8 mouse cellular contexts compared by ENCODE assay signal in genomic region chr8:4252116-4252760, GRCm38 (mm10). TPM values are rescaled to one million over a fixed set of nuclear protein-coding genes. Genes with fewer than 3 reads are reported as not detected.
DNase-seq lines count a peak whose midpoint lies in the region; ATAC-seq and TF ChIP-seq lines count a peak whose summit lies in the region.

No protein-coding gene starts in this region.

- peaks cover 39% of the 10 kb centered on the region for H3K36me3 ChIP-seq in kidney, embryonic 14.5 days (ENCODE audit: control insufficient read depth, insufficient read depth, low read length)
- H3K36me3 ChIP-seq in hindbrain, embryonic 15.5 days, result peaks cover 28% of the 10 kb centered on the region
- peaks cover 34% of the 10 kb centered on the region for H3K36me3 ChIP-seq in midbrain, postnatal 0 days (ENCODE audit: insufficient read depth, low read length)

- H3K27ac ChIP-seq in kidney, embryonic 14.5 days (ENCODE audit: low read depth, low read length), result no peak overlapping the region
- peak overlapping the region; percentile 18 for H3K27ac ChIP-seq in bone marrow macrophage, adult 2 months (ENCODE audit: insufficient read depth, low read depth, low read length)
- peak overlapping the region; percentile 92 for H3K27ac ChIP-seq in hindbrain, embryonic 15.5 days (replicated peaks)
- H3K27ac ChIP-seq in midbrain, postnatal 0 days (ENCODE audit: low read depth, low read length), result peak overlapping the region; percentile 87

- TF ChIP-seq CTCF in bone marrow macrophage, adult 2 months (IDR thresholded peaks at IDR 0.05; ENCODE audit: low read depth, low read length), result no peak
- no peak for TF ChIP-seq CTCF in midbrain, postnatal 0 days (IDR thresholded peaks at IDR 0.05)

- WGBS in kidney, embryonic 14.5 days, result 49% methylated on average over 8 of the region's 8 CpGs
- WGBS in hindbrain, embryonic 15.5 days, result 49% methylated on average over 8 of the region's 8 CpGs
- 43% methylated on average over 8 of the region's 8 CpGs for WGBS in midbrain, postnatal 0 days

- H3K9me3 ChIP-seq in kidney, embryonic 14.5 days (ENCODE audit: control insufficient read depth, low read length), result no peaks in the 10 kb centered on the region
- no peaks in the 10 kb centered on the region for H3K9me3 ChIP-seq in hindbrain, embryonic 15.5 days
- H3K9me3 ChIP-seq in midbrain, postnatal 0 days (ENCODE audit: low read length), result no peaks in the 10 kb centered on the region

- H3K27me3 ChIP-seq in kidney, embryonic 14.5 days (ENCODE audit: control insufficient read depth, insufficient read depth, low read length), result no peaks in the 10 kb centered on the region
- no peaks in the 10 kb centered on the region for H3K27me3 ChIP-seq in hindbrain, embryonic 15.5 days
- no peaks in the 10 kb centered on the region for H3K27me3 ChIP-seq in midbrain, postnatal 0 days (ENCODE audit: insufficient read depth, low read length)

- H3K4me1 ChIP-seq in kidney, embryonic 14.5 days (ENCODE audit: control insufficient read depth, insufficient read depth, low read length), result peaks cover 12% of the 10 kb centered on the region
- peaks cover 18% of the 10 kb centered on the region for H3K4me1 ChIP-seq in bone marrow macrophage, adult 2 months (ENCODE audit: control insufficient read depth, insufficient read depth, low read length)
- H3K4me1 ChIP-seq in hindbrain, embryonic 15.5 days (replicated peaks), result peaks cover 35% of the 10 kb centered on the region
- peaks cover 3% of the 10 kb centered on the region; the same call in 1 of the 2 replicates for H3K4me1 ChIP-seq in midbrain, postnatal 0 days (ENCODE audit: insufficient read depth, low read length)

- H3K9ac ChIP-seq in kidney, embryonic 14.5 days (ENCODE audit: low read depth, low read length), result 0 out of 2 replicates have a peak overlapping the region, but pooled peaks have one; percentile 88
- H3K9ac ChIP-seq in hindbrain, embryonic 15.5 days, result peak overlapping the region; percentile 70; the same call in 1 of the 2 replicates
- H3K9ac ChIP-seq in midbrain, postnatal 0 days (replicated peaks; ENCODE audit: low read length, poor library complexity, severe bottlenecking), result peak overlapping the region; percentile 79; the same call in 1 of the 2 replicates

- no peak for TF ChIP-seq POLR2A in bone marrow macrophage, adult 2 months (IDR thresholded peaks at IDR 0.05; ENCODE audit: borderline replicate concordance, low read depth, low read length)

- ATAC-seq in kidney, embryonic 14.5 days (ENCODE audit: low FRiP score, low TSS enrichment), result no peak
- ATAC-seq in hindbrain, embryonic 15.5 days (ENCODE audit: low FRiP score, low read depth), result no peak
- no peak for ATAC-seq in midbrain, postnatal 0 days (ENCODE audit: low FRiP score)
- ATAC-seq in monocyte, adult 5-6 weeks (replicated peaks; ENCODE audit: insufficient number of reproducible peaks, low FRiP score, low TSS enrichment, poor library complexity, severe bottlenecking), result no peak

- DNase-seq in kidney, adult 9 months, result no peak
- no peak for DNase-seq in midbrain, postnatal 0 days (ENCODE audit: low spot score)
- DNase-seq in cerebellum, postnatal 14 days, result no peak
- DNase-seq in thymus, postnatal 0 days (ENCODE audit: low spot score), result no peak

- H3K4me2 ChIP-seq in kidney, embryonic 14.5 days (replicated peaks; ENCODE audit: low read depth, low read length), result peak overlapping the region; percentile 58
- peak overlapping the region; percentile 68 for H3K4me2 ChIP-seq in hindbrain, embryonic 15.5 days
- peak overlapping the region; percentile 68 for H3K4me2 ChIP-seq in midbrain, postnatal 0 days (ENCODE audit: low read depth, low read length, poor library complexity, severe bottlenecking)

- peak overlapping the region; percentile 91 for H3K4me3 ChIP-seq in kidney, embryonic 14.5 days (ENCODE audit: low read length)
- peak overlapping the region; percentile 98 for H3K4me3 ChIP-seq in bone marrow macrophage, adult 2 months (ENCODE audit: insufficient read depth, low read length)
- peak overlapping the region; percentile 57 for H3K4me3 ChIP-seq in hindbrain, embryonic 15.5 days
- peak overlapping the region; percentile 65 for H3K4me3 ChIP-seq in midbrain, postnatal 0 days (ENCODE audit: low read depth, low read length)

RNA-seq across cellular contexts. Expression of gene Snapc2, which starts 0.6 kb away (rescaled TPM):
- 61.9 and 63.6 TPM in 2 replicates for polyA plus RNA-seq in kidney, embryonic 14.5 days (2014; fragmentation: Nextera tagmentation; extraction: Ambion mirVana)
- 17.6 and 20.7 TPM in 2 replicates for polyA plus RNA-seq in bone marrow macrophage, adult 2 months (2012; ENCODE audit: insufficient read depth, insufficient read length, missing spikeins)
- 64.5 and 75.6 TPM in 2 replicates for polyA plus RNA-seq in hindbrain, embryonic 15.5 days (2015; fragmentation: Nextera tagmentation; extraction: Ambion mirVana)
- 60.4 and 74.3 TPM in 2 replicates for total RNA-seq in midbrain, postnatal 0 days (2014; rRNA removed)
- polyA plus RNA-seq in midbrain, postnatal 0 days (2015; fragmentation: Nextera tagmentation; extraction: Ambion mirVana), result 64.8 and 68.1 TPM in 2 replicates
- total RNA-seq in monocyte, adult 5-6 weeks (2017), result 4.6 to 7.5 TPM (median 6.2 TPM) in 3 replicates
- polyA plus RNA-seq in thymus, postnatal 0 days (2015; fragmentation: Nextera tagmentation; extraction: Ambion mirVana), result 34.5 and 36.4 TPM in 2 replicates

RNA-seq across cellular contexts. Expression of gene Tgfbr3l, which starts 4.2 kb away (rescaled TPM):
- polyA plus RNA-seq in kidney, embryonic 14.5 days (2014; fragmentation: Nextera tagmentation; extraction: Ambion mirVana), result 4.7 and 5.9 TPM in 2 replicates
- 3.6 and 4.4 TPM in 2 replicates for polyA plus RNA-seq in bone marrow macrophage, adult 2 months (2012; ENCODE audit: insufficient read depth, insufficient read length, missing spikeins)
- 4.3 and 4.8 TPM in 2 replicates for polyA plus RNA-seq in hindbrain, embryonic 15.5 days (2015; fragmentation: Nextera tagmentation; extraction: Ambion mirVana)
- total RNA-seq in midbrain, postnatal 0 days (2014; rRNA removed), result 8.2 and 15.3 TPM in 2 replicates
- 3.5 and 5.1 TPM in 2 replicates for polyA plus RNA-seq in midbrain, postnatal 0 days (2015; fragmentation: Nextera tagmentation; extraction: Ambion mirVana)
- total RNA-seq in monocyte, adult 5-6 weeks (2017), result 0.95 to 1.8 TPM (median 0.97 TPM) in 3 replicates
- 2.3 and 4.0 TPM in 2 replicates for polyA plus RNA-seq in thymus, postnatal 0 days (2015; fragmentation: Nextera tagmentation; extraction: Ambion mirVana)

RNA-seq across cellular contexts. Expression of gene Ctxn1, which starts 6.8 kb away (rescaled TPM):
- polyA plus RNA-seq in kidney, embryonic 14.5 days (2014; fragmentation: Nextera tagmentation; extraction: Ambion mirVana), result 86.1 and 93.1 TPM in 2 replicates
- 0.67 and 0.76 TPM in 2 replicates for polyA plus RNA-seq in bone marrow macrophage, adult 2 months (2012; ENCODE audit: insufficient read depth, insufficient read length, missing spikeins)
- polyA plus RNA-seq in hindbrain, embryonic 15.5 days (2015; fragmentation: Nextera tagmentation; extraction: Ambion mirVana), result 270 and 299 TPM in 2 replicates
- 78.5 and 91.4 TPM in 2 replicates for total RNA-seq in midbrain, postnatal 0 days (2014; rRNA removed)
- 250 and 259 TPM in 2 replicates for polyA plus RNA-seq in midbrain, postnatal 0 days (2015; fragmentation: Nextera tagmentation; extraction: Ambion mirVana)
- total RNA-seq in monocyte, adult 5-6 weeks (2017), result 0.29 to 1.5 TPM in 2 of 3 replicates, not detected in the other
- 8.5 and 8.7 TPM in 2 replicates for polyA plus RNA-seq in thymus, postnatal 0 days (2015; fragmentation: Nextera tagmentation; extraction: Ambion mirVana)

RNA-seq across cellular contexts. Expression of gene Gm49320, which starts 13.6 kb away (rescaled TPM):
- 0.86 and 2.2 TPM in 2 replicates for polyA plus RNA-seq in kidney, embryonic 14.5 days (2014; fragmentation: Nextera tagmentation; extraction: Ambion mirVana)
- not detected in 2 replicates for polyA plus RNA-seq in bone marrow macrophage, adult 2 months (2012; ENCODE audit: insufficient read depth, insufficient read length, missing spikeins)
- 0.83 and 0.92 TPM in 2 replicates for polyA plus RNA-seq in hindbrain, embryonic 15.5 days (2015; fragmentation: Nextera tagmentation; extraction: Ambion mirVana)
- total RNA-seq in midbrain, postnatal 0 days (2014; rRNA removed), result 0.11 and 0.61 TPM in 2 replicates
- 0.45 and 0.85 TPM in 2 replicates for polyA plus RNA-seq in midbrain, postnatal 0 days (2015; fragmentation: Nextera tagmentation; extraction: Ambion mirVana)
- total RNA-seq in monocyte, adult 5-6 weeks (2017), result not detected in 3 replicates
- 0.21 and 0.26 TPM in 2 replicates for polyA plus RNA-seq in thymus, postnatal 0 days (2015; fragmentation: Nextera tagmentation; extraction: Ambion mirVana)

RNA-seq across cellular contexts. Expression of gene Map2k7, which starts 13.7 kb away (rescaled TPM):
- 22.6 and 24.3 TPM in 2 replicates for polyA plus RNA-seq in kidney, embryonic 14.5 days (2014; fragmentation: Nextera tagmentation; extraction: Ambion mirVana)
- 75.4 and 77.0 TPM in 2 replicates for polyA plus RNA-seq in bone marrow macrophage, adult 2 months (2012; ENCODE audit: insufficient read depth, insufficient read length, missing spikeins)
- 28.0 and 29.4 TPM in 2 replicates for polyA plus RNA-seq in hindbrain, embryonic 15.5 days (2015; fragmentation: Nextera tagmentation; extraction: Ambion mirVana)
- total RNA-seq in midbrain, postnatal 0 days (2014; rRNA removed), result 32.8 and 42.3 TPM in 2 replicates
- polyA plus RNA-seq in midbrain, postnatal 0 days (2015; fragmentation: Nextera tagmentation; extraction: Ambion mirVana), result 29.3 and 29.4 TPM in 2 replicates
- total RNA-seq in monocyte, adult 5-6 weeks (2017), result 42.6 to 60.0 TPM (median 43.3 TPM) in 3 replicates
- polyA plus RNA-seq in thymus, postnatal 0 days (2015; fragmentation: Nextera tagmentation; extraction: Ambion mirVana), result 33.3 and 35.4 TPM in 2 replicates
